Mouse (Mus musculus) neural tube, embryonic 15.5 days (tissue): ENCODE measurements around the gene Gm8251. TPM values are rescaled to one million over a fixed set of nuclear protein-coding genes. Genes with fewer than 3 reads are reported as not detected.
"Not testable (repeated sequence)": the region's sequence is repeated elsewhere in the genome, so short reads cannot be mapped to it uniquely, and the experiment has no call there.

Experiments used
- ATAC-seq: fragments of 200-750 bp; cut with Nextera tagmentation; 2 replicates; pipeline ENCODE4 v1.8.0; 2017; ENCODE audit warnings: mild to moderate bottlenecking, moderate TSS enrichment, moderate library complexity; ENCODE audit not compliant: low FRiP score
- H3K27ac ChIP-seq: fragments of 300-500 bp; sonication (generic); replicated peaks from 2 replicates; pipeline ENCODE4 v1.5.1; 2015; ENCODE audit warnings: mild to moderate bottlenecking, inconsistent platforms
- H3K27me3 ChIP-seq: fragments of 300-500 bp; sonication (generic); replicated peaks from 2 replicates; pipeline ENCODE4 v1.6.1; 2015; ENCODE audit warnings: inconsistent platforms
- H3K36me3 ChIP-seq: fragments of 300-500 bp; sonication (generic); 2 replicates; pipeline ENCODE4 v1.6.1; 2015; ENCODE audit warnings: inconsistent platforms
- H3K4me1 ChIP-seq: fragments of 300-500 bp; sonication (generic); 2 replicates; pipeline ENCODE4 v1.6.1; 2015; ENCODE audit warnings: inconsistent platforms
- H3K4me2 ChIP-seq: fragments of 300-500 bp; sonication (generic); 2 replicates; pipeline ENCODE4 v1.6.1; 2015; ENCODE audit warnings: inconsistent platforms, mild to moderate bottlenecking, moderate library complexity
- H3K4me3 ChIP-seq: fragments of 300-500 bp; sonication (generic); replicated peaks from 2 replicates; pipeline ENCODE4 v1.5.1; 2015; ENCODE audit warnings: mild to moderate bottlenecking, inconsistent platforms
- H3K9ac ChIP-seq: fragments of 300-500 bp; sonication (generic); replicated peaks from 2 replicates; pipeline ENCODE4 v1.6.1; 2015; ENCODE audit warnings: mild to moderate bottlenecking, inconsistent platforms
- H3K9me3 ChIP-seq: fragments of 300-500 bp; sonication (generic); replicated peaks from 2 replicates; pipeline ENCODE4 v1.6.1; 2016; ENCODE audit warnings: inconsistent platforms
- WGBS: fragments of 180-500 bp; shearing (Covaris S2); methylation state at CpG from one replicate; pipeline ENCODE4 v1.1.7; 2015; ENCODE audit warnings: mixed read lengths; 5-methylcytosine and 5-hydroxymethylcytosine counted together
- polyA plus RNA-seq: library from polyadenylated mRNA; unstranded; fragments of >200 nt; fragmentation: Nextera tagmentation; extraction: Ambion mirVana; gene quantifications from 2 replicates; pipeline ENCODE4 v1.2.1, GENCODE M21; 2015

Gm8251 gene
- polyA plus RNA-seq, result 0.05 TPM in 2 replicates

DNA sequence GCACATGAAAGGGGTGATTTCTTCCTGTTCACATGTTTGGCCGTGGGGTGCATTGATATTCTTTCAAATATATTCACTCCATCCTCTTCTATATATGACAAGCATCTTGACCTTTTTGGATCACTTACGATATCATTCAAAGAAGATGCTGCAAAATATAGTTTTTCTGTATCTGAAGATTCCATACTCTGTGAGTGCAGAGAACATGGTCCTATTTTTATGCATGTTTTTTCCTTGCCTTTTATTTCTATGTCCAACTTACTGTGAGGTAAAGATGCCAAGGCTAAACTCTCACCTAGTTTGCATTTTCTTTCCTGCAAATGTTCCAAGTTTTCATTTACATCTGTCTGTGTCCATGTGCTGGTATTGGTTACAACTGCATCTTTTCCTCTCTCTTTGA is at the start of gene Gm8251:
Gene Gm8251 (minus strand): TSS at position 101 of the 400 bp plus-strand sequence.
- WGBS, result 95% methylated on average over 2 of the region's 2 CpGs
- Histone ChIP-seq H3K9ac (no peak within 1 kb of the TSS), H3K4me2 (no peak within 1 kb of the TSS), H3K27me3 (no peaks in the 10 kb centered on the region), H3K36me3 (no peaks in the 10 kb centered on the region), H3K9me3 (no peaks in the 10 kb centered on the region), H3K4me1 (no peaks in the 10 kb centered on the region), H3K4me3 (no peak within 1 kb of the TSS), H3K27ac (no peak within 1 kb of the TSS)
- no peak for ATAC-seq

DNA sequence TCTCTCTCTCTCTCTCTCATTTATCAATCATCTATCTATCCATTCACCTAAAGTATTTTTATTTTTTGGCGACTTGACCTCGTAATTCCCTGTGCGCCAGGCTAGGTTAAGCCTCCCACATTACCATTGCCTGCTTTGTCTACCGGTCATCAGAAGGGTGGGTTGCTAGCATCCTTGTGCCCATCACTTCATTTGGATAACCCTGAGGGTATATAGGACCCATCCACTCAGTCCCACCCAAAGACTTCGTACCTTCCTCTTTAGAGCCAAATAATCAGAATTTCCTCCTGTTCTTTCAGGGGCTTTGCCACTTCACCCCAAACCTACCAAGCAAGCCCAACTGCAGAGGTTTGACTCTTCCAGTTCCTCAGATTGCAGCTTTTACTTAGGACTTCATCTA is 41.2 kb upstream of the Gm8251 start:
- H3K27me3 ChIP-seq, result no peaks in the 10 kb centered on the region
- no peak overlapping the region for H3K27ac ChIP-seq
- peak; percentile 28; the same call in 1 of the 2 replicates for ATAC-seq
- H3K4me1 ChIP-seq, result peaks cover 16% of the 10 kb centered on the region
- no peaks in the 10 kb centered on the region for H3K9me3 ChIP-seq
- peak overlapping the region; percentile 43; the same call in 1 of the 2 replicates for H3K9ac ChIP-seq
- H3K4me3 ChIP-seq, result peak overlapping the region; percentile 80
- peaks cover 18% of the 10 kb centered on the region for H3K36me3 ChIP-seq
- WGBS, result 12% methylated on average over 5 of the region's 5 CpGs
- H3K4me2 ChIP-seq, result peak overlapping the region; percentile 76

DNA sequence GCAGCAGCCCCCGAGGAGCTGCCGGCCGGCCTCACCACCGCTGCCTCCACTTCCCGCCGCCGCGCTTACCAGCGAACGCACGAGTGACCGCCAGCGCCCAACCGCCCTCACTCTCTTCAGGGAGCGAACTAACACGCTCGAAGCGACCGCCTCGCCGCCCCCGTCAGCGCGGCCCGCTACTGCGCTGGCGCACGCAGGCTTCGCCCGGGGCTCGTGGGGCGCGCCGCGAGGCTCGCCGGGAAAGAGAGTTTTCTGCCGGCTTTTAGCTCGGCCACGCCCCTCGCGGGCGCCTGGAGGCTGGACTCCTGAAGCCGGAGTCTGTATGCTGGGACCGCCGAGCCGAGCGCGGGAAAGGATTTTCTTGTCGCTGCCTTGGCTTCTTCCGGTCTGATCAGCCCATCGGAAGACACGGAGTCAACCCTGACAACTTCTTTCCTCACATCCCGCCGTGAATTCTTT is 40.6 kb upstream of the Gm8251 start, which contains the start of gene Tex30:
Gene Tex30 (minus strand): TSS at position 183 of the 459 bp plus-strand sequence.
- peak within 1 kb of the TSS; percentile 73 for H3K9ac ChIP-seq
- H3K27ac ChIP-seq, result peak within 1 kb of the TSS; percentile 85
- no peaks in the 10 kb centered on the region for H3K9me3 ChIP-seq
- H3K27me3 ChIP-seq, result no peaks in the 10 kb centered on the region
- peak within 1 kb of the TSS; percentile 80 for H3K4me3 ChIP-seq
- H3K4me1 ChIP-seq, result peaks cover 16% of the 10 kb centered on the region
- WGBS, result under 1% methylated on average over 54 of the region's 55 CpGs
- peak; percentile 98 for ATAC-seq
- peak within 1 kb of the TSS; percentile 76 for H3K4me2 ChIP-seq
- peaks cover 16% of the 10 kb centered on the region for H3K36me3 ChIP-seq

DNA sequence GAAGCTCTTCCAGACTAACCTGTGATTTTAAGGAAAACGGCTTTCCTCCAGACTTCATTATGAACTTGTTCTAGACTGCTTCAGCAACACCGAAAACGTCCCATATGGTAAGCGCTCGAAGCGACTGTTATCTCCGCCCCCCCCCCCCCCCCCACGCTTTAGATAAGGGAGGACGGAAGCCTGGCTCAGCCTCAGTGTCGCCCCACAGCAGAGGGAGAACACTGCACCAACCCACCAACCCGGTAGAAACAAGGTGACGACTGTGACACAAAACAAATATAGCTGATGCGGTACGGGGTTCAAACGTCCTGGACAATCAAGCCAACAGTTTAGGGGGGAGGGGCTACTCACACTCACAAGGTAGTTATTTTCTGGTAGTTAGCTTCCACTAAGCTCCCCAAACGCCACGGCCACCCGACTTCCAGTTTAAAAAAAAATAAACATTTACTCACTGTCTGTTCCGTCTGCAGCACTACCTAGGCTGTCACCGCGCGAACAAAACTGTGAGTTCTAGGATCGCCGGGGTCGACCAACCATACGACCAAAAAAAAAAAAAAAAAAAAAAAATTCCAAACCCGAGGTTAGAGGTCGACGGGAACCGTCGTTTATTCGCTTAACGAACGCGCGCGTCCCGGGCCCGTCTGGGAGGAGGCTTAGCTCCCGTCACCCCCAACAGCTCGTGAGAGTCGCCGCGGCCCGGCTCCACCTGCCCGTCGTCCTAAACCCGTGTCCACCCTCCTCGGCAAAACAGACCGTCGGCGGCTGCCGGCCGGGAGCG is 39.9 kb upstream of the Gm8251 start:
- H3K27ac ChIP-seq, result peak overlapping the region; percentile 85
- H3K4me2 ChIP-seq, result peak overlapping the region; percentile 76
- peak; percentile 69 for ATAC-seq
- peaks cover 20% of the 10 kb centered on the region for H3K36me3 ChIP-seq
- peaks cover 16% of the 10 kb centered on the region for H3K4me1 ChIP-seq
- no peaks in the 10 kb centered on the region for H3K27me3 ChIP-seq
- peak overlapping the region; percentile 73 for H3K9ac ChIP-seq
- H3K9me3 ChIP-seq, result no peaks in the 10 kb centered on the region
- H3K4me3 ChIP-seq, result peak overlapping the region; percentile 80
- 1% methylated on average over 55 of the region's 55 CpGs for WGBS

DNA sequence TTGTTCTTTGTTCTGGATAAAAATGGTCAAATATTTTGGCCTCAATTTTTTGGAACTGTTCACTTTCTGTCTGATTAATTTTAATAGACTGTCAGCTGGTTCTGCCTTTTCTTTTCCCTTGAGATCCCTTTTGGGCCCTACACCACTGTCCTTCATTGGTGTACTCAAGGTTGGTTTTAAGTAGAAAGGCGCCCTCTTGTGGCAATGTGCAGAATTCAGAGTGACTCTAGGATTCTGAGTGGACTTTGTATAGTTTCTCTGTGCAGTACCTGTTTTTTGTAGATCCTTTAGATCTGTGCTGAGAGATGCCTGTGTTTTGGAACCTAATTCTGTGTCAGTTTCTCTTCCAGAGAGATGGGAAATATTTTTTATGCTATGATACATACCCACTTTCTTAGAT is 2.9 kb upstream of the Gm8251 start:
- no peaks in the 10 kb centered on the region for H3K9me3 ChIP-seq
- no peak overlapping the region for H3K4me3 ChIP-seq
- H3K27ac ChIP-seq, result no peak overlapping the region
- no peak overlapping the region for H3K9ac ChIP-seq
- no peak overlapping the region for H3K4me2 ChIP-seq
- WGBS, result 4% methylated on average over 1 of the region's 1 CpGs
- H3K27me3 ChIP-seq, result no peaks in the 10 kb centered on the region
- ATAC-seq, result no peak
- no peaks in the 10 kb centered on the region for H3K4me1 ChIP-seq
- no peaks in the 10 kb centered on the region for H3K36me3 ChIP-seq

DNA sequence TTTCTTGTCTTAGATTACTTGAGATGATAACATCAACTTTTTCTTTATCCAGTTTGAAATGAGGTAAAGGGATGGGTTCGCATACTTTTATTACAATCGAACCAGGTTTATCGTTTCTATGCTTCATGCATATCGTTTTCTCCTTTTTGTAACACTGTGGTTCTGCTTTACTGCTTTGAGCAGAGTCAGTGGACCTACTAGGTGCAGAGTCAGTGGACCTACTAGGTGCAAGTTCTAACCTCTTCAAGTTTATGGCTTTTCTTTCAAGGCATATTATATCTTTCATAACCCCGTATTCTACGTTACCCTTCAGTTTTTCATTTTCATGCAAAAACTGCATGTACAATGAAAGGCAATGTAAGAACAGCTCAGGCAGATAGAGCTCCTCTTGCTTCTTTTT is 1.7 kb upstream of the Gm8251 start:
- no peak for ATAC-seq
- whole genome bisulfite sequencing, result 97% methylated on average over 6 of the region's 6 CpGs
- no peaks in the 10 kb centered on the region for H3K4me1 ChIP-seq
- no peaks in the 10 kb centered on the region for H3K9me3 ChIP-seq
- H3K9ac ChIP-seq, result no peak overlapping the region
- no peak overlapping the region for H3K4me2 ChIP-seq
- H3K4me3 ChIP-seq, result no peak overlapping the region
- H3K27ac ChIP-seq, result no peak overlapping the region
- H3K36me3 ChIP-seq, result no peaks in the 10 kb centered on the region
- no peaks in the 10 kb centered on the region for H3K27me3 ChIP-seq

DNA sequence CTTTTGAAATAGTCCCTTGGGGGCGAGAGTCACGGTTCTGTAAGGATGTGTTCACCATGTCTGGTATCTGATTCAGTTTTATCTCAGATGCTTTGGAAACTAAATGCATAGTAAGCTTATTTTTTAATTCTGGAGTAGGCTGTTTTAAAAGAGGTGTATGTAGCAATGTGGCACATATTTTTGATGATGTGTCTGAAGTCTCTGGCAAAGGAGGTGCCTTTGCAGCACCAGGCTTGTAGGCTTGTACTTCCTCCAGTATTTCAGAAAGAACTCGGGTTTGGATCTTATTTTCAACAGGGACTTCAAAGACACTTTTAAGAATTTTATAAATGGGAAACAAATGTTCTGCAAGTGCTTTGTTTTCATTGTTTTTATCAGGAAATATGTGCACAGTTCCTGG is 3.9 kb downstream of the Gm8251 start:
- no peaks in the 10 kb centered on the region for H3K27me3 ChIP-seq
- no peak overlapping the region for H3K27ac ChIP-seq
- no peaks in the 10 kb centered on the region for H3K36me3 ChIP-seq
- no peak overlapping the region for H3K4me3 ChIP-seq
- no peak overlapping the region for H3K4me2 ChIP-seq
- no peak for ATAC-seq
- H3K9ac ChIP-seq, result no peak overlapping the region
- H3K4me1 ChIP-seq, result no peaks in the 10 kb centered on the region
- no peaks in the 10 kb centered on the region for H3K9me3 ChIP-seq
- WGBS, result 90% methylated on average over 3 of the region's 3 CpGs

DNA sequence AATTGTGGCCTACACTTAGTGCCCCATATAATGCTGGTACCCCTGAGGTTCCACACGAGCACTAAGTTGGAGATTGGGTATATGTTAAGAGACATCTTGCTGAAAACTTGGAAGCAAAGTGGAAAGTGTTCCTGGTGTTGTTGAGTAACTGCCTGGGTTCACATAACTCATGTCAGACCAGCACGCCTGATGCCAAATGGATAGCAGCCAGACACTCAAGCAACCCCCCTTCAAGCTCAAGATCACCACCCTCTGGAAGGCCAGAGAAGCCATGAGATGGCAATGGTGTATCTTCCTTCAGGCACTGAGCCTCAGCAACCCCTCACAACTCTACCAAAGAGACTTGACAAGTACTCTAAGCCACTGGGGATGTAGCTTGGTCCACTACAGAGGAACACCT is 15.2 kb downstream of the Gm8251 start:
- H3K36me3 ChIP-seq, result no peaks in the 10 kb centered on the region
- H3K9ac ChIP-seq, result no peak overlapping the region
- 89% methylated on average over 2 of the region's 2 CpGs for WGBS
- H3K27ac ChIP-seq, result no peak overlapping the region
- H3K27me3 ChIP-seq, result no peaks in the 10 kb centered on the region
- no peak overlapping the region for H3K4me2 ChIP-seq
- H3K4me1 ChIP-seq, result peaks cover 7% of the 10 kb centered on the region; the same call in 1 of the 2 replicates
- no peak for ATAC-seq
- H3K9me3 ChIP-seq, result no peaks in the 10 kb centered on the region
- no peak overlapping the region for H3K4me3 ChIP-seq

DNA sequence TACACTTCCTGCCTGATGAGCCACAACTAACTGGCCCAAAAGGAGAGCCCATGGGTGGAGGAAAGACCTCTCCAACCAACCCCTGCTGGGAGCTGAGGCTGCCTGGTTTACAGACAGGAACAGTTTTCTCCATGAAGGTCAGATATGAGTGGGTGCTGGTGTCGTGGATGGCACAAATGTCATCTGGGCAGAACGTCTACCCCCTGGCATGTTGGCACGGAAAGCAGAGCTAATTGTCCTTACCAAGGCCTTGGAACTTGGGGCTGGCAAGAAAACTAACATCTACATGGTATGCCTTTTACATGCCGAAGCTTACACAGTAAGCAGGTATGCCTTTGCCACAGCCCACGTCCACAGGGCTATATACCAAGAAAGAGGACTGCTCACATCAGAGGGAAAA is 16.0 kb downstream of the Gm8251 start:
- not testable (repeated sequence) for H3K36me3 ChIP-seq, H3K9me3 ChIP-seq, H3K9ac ChIP-seq, H3K4me1 ChIP-seq, H3K27ac ChIP-seq, ATAC-seq, H3K4me2 ChIP-seq, H3K4me3 ChIP-seq, H3K27me3 ChIP-seq
- WGBS, result 90% methylated on average over 5 of the region's 5 CpGs

DNA sequence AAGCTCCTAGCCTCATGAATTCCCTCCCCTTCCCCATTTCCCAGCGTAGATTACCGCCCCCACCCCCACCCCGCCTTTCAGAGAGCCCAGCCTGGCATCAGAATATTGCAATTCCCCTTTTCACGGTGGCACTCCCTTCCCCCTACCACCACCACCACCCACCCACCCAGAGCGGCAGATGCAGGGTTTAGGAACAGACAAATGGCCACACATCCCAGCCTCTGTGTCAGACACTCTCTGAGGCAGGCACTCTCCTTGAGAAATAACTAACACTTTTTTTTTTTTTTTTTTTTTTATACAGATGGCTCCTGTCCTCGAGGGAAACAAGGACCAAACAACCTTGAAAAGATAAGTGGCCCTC is 19.2 kb downstream of the Gm8251 start:
- Histone ChIP-seq H3K9ac (peak overlapping the region; percentile 52), H3K9me3 (no peaks in the 10 kb centered on the region), H3K36me3 (no peaks in the 10 kb centered on the region), H3K27me3 (no peaks in the 10 kb centered on the region), H3K4me2 (peak overlapping the region; percentile 84), H3K27ac (no peak overlapping the region), H3K4me1 (peaks cover 7% of the 10 kb centered on the region; the same call in 1 of the 2 replicates), H3K4me3 (peak overlapping the region; percentile 48)
- ATAC-seq, result peak; percentile 81; the same call in 1 of the 2 replicates
- under 1% methylated on average over 6 of the region's 6 CpGs for WGBS

DNA sequence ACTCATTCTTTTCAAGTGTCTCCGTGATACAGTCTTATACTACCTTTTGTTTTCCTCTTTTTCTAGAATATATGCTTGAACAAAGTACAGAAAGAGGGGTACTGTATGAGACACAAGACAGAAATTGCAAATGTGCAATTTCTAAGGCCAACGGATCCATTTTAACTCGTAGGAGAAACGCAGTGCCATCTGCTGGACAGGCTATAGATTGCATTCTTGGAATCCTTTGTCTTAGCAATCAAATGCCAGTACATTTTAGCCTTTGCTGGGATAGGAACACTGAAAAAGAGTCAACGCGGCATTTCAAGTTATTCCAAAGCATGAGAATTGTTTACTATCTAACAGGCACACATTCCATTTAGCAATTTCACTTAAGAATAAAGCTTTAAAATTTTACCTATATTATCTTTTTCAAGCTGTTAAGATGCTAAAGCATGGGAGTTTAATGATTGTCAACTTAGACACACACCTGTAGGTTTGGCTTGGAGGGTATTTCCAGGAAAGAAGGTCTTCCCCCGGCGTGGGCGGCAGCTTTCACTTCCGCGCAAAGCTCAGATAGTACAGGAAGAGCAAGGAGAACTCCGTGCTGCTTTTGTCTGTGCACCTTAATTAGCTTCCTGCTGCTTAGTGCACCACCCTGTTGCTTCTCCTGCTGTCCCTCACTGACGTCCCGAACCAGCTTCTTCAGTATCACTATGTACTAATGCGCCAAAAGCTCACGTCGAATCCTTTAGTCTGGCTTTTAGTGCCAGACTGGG is 19.8 kb downstream of the Gm8251 start:
- Histone ChIP-seq H3K9me3 (no peaks in the 10 kb centered on the region), H3K27me3 (no peaks in the 10 kb centered on the region), H3K4me1 (peaks cover 7% of the 10 kb centered on the region; the same call in 1 of the 2 replicates), H3K9ac (peak overlapping the region; percentile 52), H3K4me2 (peak overlapping the region; percentile 84), H3K36me3 (no peaks in the 10 kb centered on the region), H3K4me3 (peak overlapping the region; percentile 48), H3K27ac (no peak overlapping the region)
- ATAC-seq, result peak; percentile 91
- 1% methylated on average over 17 of the region's 17 CpGs for WGBS

DNA sequence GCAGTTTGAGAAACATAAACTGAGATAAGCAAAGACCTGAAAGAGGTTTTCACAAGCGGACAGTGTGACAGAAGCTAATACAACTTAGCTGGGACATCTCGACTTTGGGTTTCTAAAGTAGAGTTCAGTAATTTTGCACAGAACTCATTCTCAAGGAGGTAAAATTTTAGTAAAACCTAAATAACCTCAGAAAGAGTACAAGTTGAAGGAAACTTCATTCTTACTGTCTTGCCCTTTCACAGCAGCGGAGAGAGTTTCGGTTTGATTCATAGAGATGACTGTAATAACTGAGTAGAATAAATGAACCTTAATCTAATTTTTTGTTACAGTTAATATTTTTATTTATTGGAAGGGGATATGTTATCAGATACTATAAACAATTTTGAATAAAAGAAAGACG is 28.8 kb downstream of the Gm8251 start:
- Histone ChIP-seq H3K36me3 (no peaks in the 10 kb centered on the region), H3K9ac (no peak overlapping the region), H3K9me3 (no peaks in the 10 kb centered on the region), H3K27me3 (no peaks in the 10 kb centered on the region), H3K4me1 (no peaks in the 10 kb centered on the region), H3K27ac (no peak overlapping the region), H3K4me2 (no peak overlapping the region), H3K4me3 (no peak overlapping the region)
- no peak for ATAC-seq
- 90% methylated on average over 5 of the region's 5 CpGs for WGBS
